Comparison of ENCODE assay signal across 8 mouse cellular contexts in the genomic region with DNA sequence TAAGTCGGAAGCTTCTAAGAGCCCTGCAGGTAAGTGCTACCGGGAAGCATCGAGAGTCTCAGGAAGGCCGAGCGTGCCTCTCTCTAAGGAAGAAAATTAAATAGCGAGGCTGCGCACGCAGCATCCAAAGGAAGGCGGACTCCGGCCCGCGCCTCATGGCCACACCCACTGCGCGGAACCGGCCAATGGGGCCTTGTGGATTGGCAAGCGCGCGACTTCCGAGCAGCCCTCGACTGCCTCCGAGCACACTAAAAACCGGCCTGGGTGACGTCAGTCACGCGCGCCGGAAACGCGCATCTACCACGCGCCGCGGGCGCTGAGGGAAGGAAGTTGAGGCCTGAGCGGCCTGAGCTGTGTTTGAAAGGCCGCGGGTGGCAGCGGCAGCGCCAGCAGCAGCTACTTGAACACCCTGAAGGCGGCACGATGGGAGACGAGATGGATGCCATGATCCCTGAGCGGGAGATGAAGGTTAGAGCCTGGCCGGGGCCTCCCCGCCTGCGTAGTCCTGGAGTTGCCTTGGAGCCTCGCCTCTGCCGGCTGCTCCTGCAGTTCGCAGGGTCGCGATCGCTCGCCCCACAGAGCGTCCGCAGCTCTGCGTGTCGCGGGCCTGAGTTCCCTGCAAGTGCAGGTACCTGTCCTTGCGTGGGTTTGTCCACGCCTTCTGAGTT. TPM values are rescaled to one million over a fixed set of nuclear protein-coding genes. Genes with fewer than 3 reads are reported as not detected.
DNase-seq lines count a peak whose midpoint lies in the region; ATAC-seq lines count a peak whose summit lies in the region.

A gene (plus strand): TSS at position 296 of the 668 bp plus-strand sequence.

- peak; percentile 97 for ATAC-seq in erythroblast, adult 5-6 weeks (replicated peaks; ENCODE audit: low FRiP score, poor library complexity, severe bottlenecking)
- ATAC-seq in kidney, embryonic 15.5 days (replicated peaks; ENCODE audit: low FRiP score), result peak; percentile 99
- ATAC-seq in monocyte, adult 5-6 weeks (replicated peaks; ENCODE audit: insufficient number of reproducible peaks, low FRiP score, low TSS enrichment, poor library complexity, severe bottlenecking), result peak; percentile 98

- H3K4me3 ChIP-seq in heart, embryonic 10.5 days, result peak within 1 kb of the TSS; percentile 98
- H3K4me3 ChIP-seq in kidney, embryonic 15.5 days (replicated peaks), result peak within 1 kb of the TSS; percentile 94

- H3K4me2 ChIP-seq in kidney, embryonic 15.5 days, result peak within 1 kb of the TSS; percentile 90

- H3K9me3 ChIP-seq in heart, embryonic 10.5 days, result no peaks in the 10 kb centered on the region
- no peaks in the 10 kb centered on the region for H3K9me3 ChIP-seq in kidney, embryonic 15.5 days (replicated peaks)

- peak within 1 kb of the TSS; percentile 92 for H3K9ac ChIP-seq in kidney, embryonic 15.5 days

- H3K4me1 ChIP-seq in heart, embryonic 10.5 days, result peaks cover 13% of the 10 kb centered on the region
- peaks cover 18% of the 10 kb centered on the region for H3K4me1 ChIP-seq in kidney, embryonic 15.5 days

- H3K27me3 ChIP-seq in heart, embryonic 10.5 days (ENCODE audit: insufficient read depth, poor library complexity, severe bottlenecking), result no peaks in the 10 kb centered on the region
- H3K27me3 ChIP-seq in kidney, embryonic 15.5 days, result no peaks in the 10 kb centered on the region

- peak; percentile 100 for DNase-seq in B cell, adult 2 months
- DNase-seq in brain, adult 2 months (ENCODE audit: low read depth, low spot score), result peak; percentile 100
- DNase-seq in heart, embryonic 10.5 days (ENCODE audit: low spot score), result peak; percentile 99
- DNase-seq in liver, result peak; percentile 98
- peak; percentile 98 to 99 for DNase-seq in spleen, postnatal 4 days (ENCODE audit: low spot score in 2 of 2)

- H3K27ac ChIP-seq in heart, embryonic 10.5 days, result peak within 1 kb of the TSS; percentile 91
- peak within 1 kb of the TSS; percentile 87 for H3K27ac ChIP-seq in kidney, embryonic 15.5 days

- WGBS in heart, embryonic 10.5 days, result under 1% methylated on average over 60 of the region's 60 CpGs
- WGBS in kidney, embryonic 15.5 days, result 0% methylated on average over 60 of the region's 60 CpGs

- peaks cover 60% of the 10 kb centered on the region for H3K36me3 ChIP-seq in heart, embryonic 10.5 days
- peaks cover 55% of the 10 kb centered on the region for H3K36me3 ChIP-seq in kidney, embryonic 15.5 days

RNA-seq across cellular contexts. Expression of the gene that starts here (rescaled TPM):
- total RNA-seq in erythroblast, adult 5-6 weeks (2015; ENCODE audit: low replicate concordance), result 13.4 and 27.4 TPM in 2 replicates
- 7.5 and 14.7 TPM in 2 replicates for total RNA-seq in erythroblast, adult 5-6 weeks (2017; ENCODE audit: low replicate concordance)
- polyA plus RNA-seq in heart, embryonic 10.5 days (2016; fragmentation: Nextera tagmentation; extraction: Ambion mirVana), result 76.5 and 83.8 TPM in 2 replicates
- 91.5 and 94.7 TPM in 2 replicates for polyA plus RNA-seq in kidney, embryonic 15.5 days (2015; fragmentation: Nextera tagmentation; extraction: Ambion mirVana)
- total RNA-seq in monocyte, adult 5-6 weeks (2017), result 39.1 to 53.4 TPM (median 43.6 TPM) in 3 replicates

Comparison
In these comparisons a context has a peak if more than half of its experiments do, and no peak if none do; other contexts are left out.
1. Peak in every context shown above with its lines: DNase-seq, ATAC-seq, H3K4me3 ChIP-seq and H3K27ac ChIP-seq.